Mouse (Mus musculus): Measurements from ENCODE around the gene Ankrd12.

Gene Ankrd12

GRCm38 (mm10) chr17:65929319-65929978 lies 147.4 kb downstream of the Ankrd12 start:
- WGBS: 72% methylated on average over 22 of the region's 22 CpGs

GRCm38 (mm10) chr17:65927077-65927476 lies 149.8 kb downstream of the Ankrd12 start:
- WGBS: 57% methylated on average over 4 of the region's 4 CpGs

GRCm38 (mm10) chr17:65924218-65924617 lies 152.7 kb downstream of the Ankrd12 start:
- WGBS: 57% methylated on average over 5 of the region's 5 CpGs

GRCm38 (mm10) chr17:65921975-65922374 lies 154.9 kb downstream of the Ankrd12 start:
- 86% methylated on average over 6 of the region's 6 CpGs for WGBS

GRCm38 (mm10) chr17:65919235-65919634 lies 157.7 kb downstream of the Ankrd12 start:
- 78% methylated on average over 3 of the region's 3 CpGs for WGBS

GRCm38 (mm10) chr17:65916135-65916668 lies 160.7 kb downstream of the Ankrd12 start:
- 13% methylated on average over 8 of the region's 8 CpGs for WGBS
